Mouse (Mus musculus) forebrain, embryonic 14.5 days (tissue): Measurements from ENCODE around the gene Pou2f2. TPM values are rescaled to one million over a fixed set of nuclear protein-coding genes. Genes with fewer than 3 reads are reported as not detected.

Experiments used
- ATAC-seq: fragments of 200-750 bp; cut with Nextera tagmentation; 2 replicates; pipeline ENCODE4 v1.8.0; 2017; ENCODE audit warnings: mild to moderate bottlenecking, moderate library complexity
- DNase-seq: peaks from one replicate; pipeline ENCODE4 v3.0.0-alpha.2; 2015; ENCODE audit warnings: low spot score
- H3K27ac ChIP-seq: fragments of 300-500 bp; sonication (generic); 2 replicates; pipeline ENCODE4 v1.5.1; 2014; ENCODE audit warnings: low read depth, mild to moderate bottlenecking, control low read depth, low read length, moderate library complexity
- H3K27me3 ChIP-seq: fragments of 300-500 bp; sonication (generic); replicated peaks from 2 replicates; pipeline ENCODE4 v1.6.1; 2014; ENCODE audit warnings: low read length, control low read depth, mixed read lengths; ENCODE audit not compliant: control insufficient read depth, insufficient read depth
- H3K36me3 ChIP-seq: fragments of 300-500 bp; sonication (generic); 2 replicates; pipeline ENCODE4 v1.6.1; 2014; ENCODE audit warnings: low read length, control low read depth; ENCODE audit not compliant: control insufficient read depth, insufficient read depth
- H3K4me1 ChIP-seq: fragments of 300-500 bp; sonication (generic); 2 replicates; pipeline ENCODE4 v1.6.1; 2014; ENCODE audit warnings: antibody characterized with exemption, low read length, control low read depth; ENCODE audit not compliant: control insufficient read depth, insufficient read depth
- H3K4me2 ChIP-seq: fragments of 300-500 bp; sonication (generic); 2 replicates; pipeline ENCODE4 v1.6.1; 2014; ENCODE audit warnings: mild to moderate bottlenecking, control low read depth, low read length
- H3K4me3 ChIP-seq: fragments of 300-500 bp; sonication (generic); 2 replicates; pipeline ENCODE4 v1.5.1; 2014; ENCODE audit warnings: low read depth, low read length, control low read depth
- H3K9ac ChIP-seq: fragments of 300-500 bp; sonication (generic); 2 replicates; pipeline ENCODE4 v1.6.1; 2014; ENCODE audit warnings: mild to moderate bottlenecking, low read length, control low read depth, moderate library complexity
- H3K9me3 ChIP-seq: fragments of 300-500 bp; sonication (generic); replicated peaks from 2 replicates; pipeline ENCODE4 v1.6.1; 2016; ENCODE audit warnings: low read length, control low read depth, mixed read lengths; ENCODE audit not compliant: control insufficient read depth
- WGBS: fragments of 180-500 bp; shearing (Covaris S2); extraction: QIAGEN DNeasy Blood & Tissue Kit; methylation state at CpG from one replicate; pipeline ENCODE4 v1.1.7; 2014; 5-methylcytosine and 5-hydroxymethylcytosine counted together
- polyA plus RNA-seq: library from polyadenylated mRNA; unstranded; fragments of >200 nt; fragmentation: Nextera tagmentation; extraction: Ambion mirVana; gene quantifications from 2 replicates; pipeline ENCODE4 v1.2.1, GENCODE M21; 2014

The Pou2f2 gene
- polyA plus RNA-seq, 1 experiment from 2014 or later: 15.5 TPM

DNA sequence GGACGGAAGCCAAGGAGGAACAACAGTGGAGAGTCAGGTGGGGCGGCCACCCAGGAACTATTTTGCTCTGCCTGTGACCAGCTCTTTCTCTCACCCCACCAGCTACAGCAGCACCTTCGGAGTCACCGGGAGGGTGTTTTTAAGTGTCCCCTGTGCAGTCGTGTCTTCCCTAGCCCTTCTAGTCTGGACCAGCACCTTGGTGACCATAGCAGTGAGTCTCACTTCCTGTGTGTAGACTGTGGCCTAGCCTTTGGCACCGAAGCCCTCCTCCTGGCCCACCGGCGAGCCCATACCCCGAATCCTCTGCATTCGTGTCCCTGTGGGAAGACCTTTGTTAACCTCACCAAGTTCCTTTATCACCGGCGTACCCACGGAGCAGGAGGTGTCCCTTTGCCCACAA is 99.1 kb downstream of the Pou2f2 start:
- Histone ChIP-seq H3K9me3 (no peaks in the 10 kb centered on the region), H3K4me3 (no peak overlapping the region), H3K4me2 (no peak overlapping the region), H3K27me3 (no peaks in the 10 kb centered on the region), H3K9ac (no peak overlapping the region), H3K36me3 (peaks cover 63% of the 10 kb centered on the region), H3K27ac (no peak overlapping the region), H3K4me1 (peaks cover 17% of the 10 kb centered on the region)
- WGBS: 94% methylated on average over 13 of the region's 13 CpGs
- ATAC-seq (no peak), DNase-seq (no peak)

DNA sequence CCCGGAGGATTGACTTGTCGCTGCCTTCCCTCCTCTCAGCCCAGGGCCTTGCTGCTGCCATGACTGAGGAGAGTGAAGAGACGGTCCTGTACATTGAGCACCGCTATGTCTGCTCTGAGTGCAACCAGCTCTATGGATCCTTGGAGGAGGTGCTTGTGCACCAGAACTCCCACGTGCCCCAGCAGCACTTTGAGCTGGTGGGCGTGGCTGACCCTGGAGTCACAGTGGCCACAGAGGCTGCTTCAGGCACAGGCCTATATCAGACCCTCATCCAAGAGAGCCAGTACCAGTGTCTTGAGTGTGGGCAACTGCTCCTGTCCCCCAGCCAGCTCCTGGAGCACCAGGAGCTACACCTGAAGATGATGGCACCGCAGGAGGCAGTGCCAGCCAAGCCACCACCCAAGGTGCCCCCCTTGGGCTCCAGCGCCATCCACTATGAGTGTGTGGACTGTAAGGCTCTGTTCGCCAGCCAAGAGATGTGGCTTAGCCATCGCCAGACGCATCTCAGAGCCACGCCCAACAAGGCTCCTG is 100.0 kb downstream of the Pou2f2 start:
- no peak overlapping the region for H3K4me2 ChIP-seq
- peaks cover 54% of the 10 kb centered on the region for H3K36me3 ChIP-seq
- H3K27me3 ChIP-seq: no peaks in the 10 kb centered on the region
- DNase-seq: no peak
- ATAC-seq: no peak
- no peak overlapping the region for H3K9ac ChIP-seq
- H3K27ac ChIP-seq: no peak overlapping the region
- H3K4me3 ChIP-seq: no peak overlapping the region
- WGBS: 83% methylated on average over 12 of the region's 12 CpGs
- H3K9me3 ChIP-seq: no peaks in the 10 kb centered on the region
- peaks cover 17% of the 10 kb centered on the region for H3K4me1 ChIP-seq

GRCm38 (mm10) chr7:25077414-25077755 is 102.1 kb downstream of the Pou2f2 start:
- Histone ChIP-seq H3K36me3 (peaks cover 32% of the 10 kb centered on the region), H3K9ac (peak overlapping the region; percentile 93), H3K4me1 (peaks cover 27% of the 10 kb centered on the region), H3K27me3 (no peaks in the 10 kb centered on the region), H3K4me2 (peak overlapping the region; percentile 85), H3K9me3 (no peaks in the 10 kb centered on the region), H3K4me3 (peak overlapping the region; percentile 94), H3K27ac (peak overlapping the region; percentile 96)
- under 1% methylated on average over 33 of the region's 33 CpGs for WGBS
- DNase-seq (no peak), ATAC-seq (peak; percentile 43; the same call in 1 of the 2 replicates)

GRCm38 (mm10) chr7:25076663-25077413 is 102.7 kb downstream of the Pou2f2 start:
- H3K9ac ChIP-seq: peak overlapping the region; percentile 93
- DNase-seq: peak; percentile 100
- ATAC-seq: peak; percentile 96
- H3K4me2 ChIP-seq: peak overlapping the region; percentile 85
- peaks cover 27% of the 10 kb centered on the region for H3K4me1 ChIP-seq
- H3K36me3 ChIP-seq: peaks cover 27% of the 10 kb centered on the region
- no peaks in the 10 kb centered on the region for H3K9me3 ChIP-seq
- WGBS: under 1% methylated on average over 50 of the region's 56 CpGs
- peak overlapping the region; percentile 94 for H3K4me3 ChIP-seq
- H3K27me3 ChIP-seq: no peaks in the 10 kb centered on the region
- peak overlapping the region; percentile 96 for H3K27ac ChIP-seq

DNA sequence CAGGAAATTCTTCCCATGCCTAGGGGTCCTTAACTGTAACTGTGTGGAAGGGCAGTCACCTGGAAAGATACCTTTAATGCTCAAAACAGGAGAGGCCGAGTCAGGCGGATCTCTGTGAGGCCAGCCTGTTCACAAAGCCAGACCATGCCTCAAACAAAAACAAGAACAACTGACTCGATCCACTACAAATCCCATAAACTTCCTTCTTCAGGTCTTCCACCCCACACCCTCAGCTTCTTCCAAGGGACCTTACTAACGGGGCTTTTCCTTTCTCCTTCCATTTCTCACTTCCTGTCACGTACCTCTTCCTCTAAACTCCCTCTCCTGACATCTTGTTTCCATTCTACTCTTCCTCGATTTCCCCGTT is 103.2 kb downstream of the Pou2f2 start:
- peak overlapping the region; percentile 81 for H3K27ac ChIP-seq
- no peaks in the 10 kb centered on the region for H3K27me3 ChIP-seq
- peaks cover 28% of the 10 kb centered on the region for H3K4me1 ChIP-seq
- WGBS: 16% methylated on average over 7 of the region's 7 CpGs
- peaks cover 21% of the 10 kb centered on the region for H3K36me3 ChIP-seq
- DNase-seq (no peak), ATAC-seq (no peak)
- no peaks in the 10 kb centered on the region for H3K9me3 ChIP-seq
- peak overlapping the region; percentile 66 for H3K9ac ChIP-seq
- peak overlapping the region; percentile 34 for H3K4me3 ChIP-seq
- peak overlapping the region; percentile 52 for H3K4me2 ChIP-seq

DNA sequence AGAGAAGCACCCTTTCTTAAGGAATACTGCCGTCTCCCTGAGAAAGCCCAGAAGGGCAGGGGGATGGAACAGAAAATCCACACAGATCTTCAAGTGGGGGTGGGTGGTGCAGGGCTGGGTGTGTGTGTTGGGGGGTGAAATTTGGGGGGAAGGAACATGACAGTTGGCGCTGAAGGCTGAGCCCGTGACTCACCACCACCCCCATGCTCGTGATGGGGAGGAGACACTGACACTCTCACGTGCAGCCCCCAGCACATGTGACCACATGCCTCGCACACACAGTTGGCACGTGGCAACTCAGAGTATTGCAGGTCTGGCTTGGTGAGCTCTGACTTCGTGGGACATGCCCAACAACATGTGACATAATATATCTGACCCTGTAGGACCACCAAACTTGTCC is 105.6 kb downstream of the Pou2f2 start:
- Histone ChIP-seq H3K36me3 (no peaks in the 10 kb centered on the region; the same call in 1 of the 2 replicates), H3K9me3 (no peaks in the 10 kb centered on the region), H3K9ac (no peak overlapping the region; the same call in 1 of the 2 replicates), H3K4me3 (no peak overlapping the region), H3K27ac (peak overlapping the region; percentile 94; the same call in 1 of the 2 replicates), H3K4me1 (peaks cover 48% of the 10 kb centered on the region), H3K4me2 (no peak overlapping the region), H3K27me3 (no peaks in the 10 kb centered on the region)
- no peak for DNase-seq
- 76% methylated on average over 8 of the region's 8 CpGs for WGBS
- ATAC-seq: no peak

DNA sequence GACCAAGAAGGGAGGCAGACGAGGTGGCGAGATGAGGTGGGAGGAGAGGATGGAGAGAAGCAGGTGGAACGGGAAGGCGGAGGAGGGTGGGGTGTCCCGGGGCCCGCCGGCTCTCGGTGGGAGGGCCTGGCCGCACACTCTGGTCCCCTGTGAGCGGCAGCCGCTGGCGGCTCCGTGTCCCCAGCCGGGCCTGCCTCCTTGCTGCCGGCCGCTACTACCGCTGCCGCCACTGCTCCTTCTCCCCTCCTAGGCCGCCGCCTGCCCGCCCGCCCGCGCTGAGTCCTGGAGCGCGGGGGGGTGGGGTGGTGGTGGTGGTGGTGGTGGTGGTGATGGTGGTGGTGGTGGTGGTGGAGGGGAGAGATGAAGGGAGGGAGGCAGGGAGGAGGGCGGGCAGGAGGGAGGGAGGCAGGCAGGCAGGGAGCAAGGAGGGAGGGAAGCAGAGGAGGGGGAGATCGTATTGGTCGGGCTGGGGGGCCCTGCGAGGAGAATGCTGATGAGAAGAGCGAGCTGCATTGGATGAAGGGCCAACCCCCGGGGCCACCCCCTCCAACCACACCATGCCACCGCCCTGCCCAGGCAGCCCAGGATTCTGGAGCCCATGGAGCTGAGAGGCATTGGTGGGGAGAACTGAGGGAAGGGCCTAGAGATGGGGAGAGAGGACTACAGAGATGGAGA is 106.7 kb downstream of the Pou2f2 start:
- H3K9me3 ChIP-seq: no peaks in the 10 kb centered on the region
- H3K4me2 ChIP-seq: peak overlapping the region; percentile 92
- under 1% methylated on average over 21 of the region's 33 CpGs for WGBS
- DNase-seq: peak; percentile 82
- H3K9ac ChIP-seq: peak overlapping the region; percentile 93
- H3K27ac ChIP-seq: peak overlapping the region; percentile 94
- H3K27me3 ChIP-seq: no peaks in the 10 kb centered on the region
- H3K4me1 ChIP-seq: peaks cover 42% of the 10 kb centered on the region
- peak overlapping the region; percentile 74 for H3K4me3 ChIP-seq
- peak; percentile 10 for ATAC-seq
- peaks cover 7% of the 10 kb centered on the region for H3K36me3 ChIP-seq

DNA sequence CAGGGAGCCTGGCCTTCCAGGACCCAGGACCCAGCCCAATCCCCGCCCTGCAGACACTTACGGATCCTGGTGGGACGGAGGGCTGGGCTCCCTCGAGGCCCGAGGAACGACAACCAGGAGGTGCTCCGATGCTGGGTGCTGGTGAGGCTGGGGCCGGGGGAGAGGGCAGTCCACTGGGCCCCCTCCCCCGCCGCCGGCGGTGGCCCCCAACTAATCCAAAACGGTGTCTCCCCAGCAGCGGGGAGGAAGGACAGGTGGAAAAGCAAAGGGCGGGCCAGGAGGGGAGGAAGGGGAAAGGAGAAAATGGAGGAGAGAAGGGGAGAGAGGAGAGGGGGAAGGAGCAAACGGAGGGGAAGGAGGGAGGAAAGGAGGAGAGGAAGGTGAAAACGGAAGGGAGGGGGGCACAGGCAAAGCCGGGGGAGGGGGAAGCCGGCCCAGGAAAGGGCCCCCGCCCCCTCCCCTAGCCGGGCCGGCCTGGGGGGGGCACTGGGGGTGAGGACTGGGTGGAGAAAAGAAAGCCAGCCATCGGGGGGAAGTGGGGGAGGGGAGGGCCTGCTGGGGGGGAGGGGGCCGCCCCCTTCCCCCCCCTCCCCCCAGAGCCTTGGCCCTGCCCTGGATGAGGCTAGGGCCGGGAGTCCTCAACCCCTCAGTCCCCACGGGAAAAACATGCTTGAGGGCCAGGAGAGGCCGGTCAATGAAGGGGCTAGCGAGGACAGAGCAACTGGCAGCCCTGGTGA is 107.4 kb downstream of the Pou2f2 start, which contains the start of the genes Grik5 and Zfp574:
Gene Grik5, minus strand, starts transcription at position 368 of the 737 bp plus-strand sequence.
Gene Zfp574, plus strand, starts transcription at position 589 of the 737 bp plus-strand sequence.
- H3K9me3 ChIP-seq: no peaks in the 10 kb centered on the region
- peak within 1 kb of the TSS; percentile 94 for H3K27ac ChIP-seq
- H3K9ac ChIP-seq: peak within 1 kb of the TSS; percentile 93
- H3K4me1 ChIP-seq: peaks cover 42% of the 10 kb centered on the region
- DNase-seq (no peak), ATAC-seq (no peak)
- peak within 1 kb of the TSS; percentile 92 for H3K4me2 ChIP-seq
- H3K4me3 ChIP-seq: peak within 1 kb of the TSS; percentile 74
- 0% methylated on average over 24 of the region's 28 CpGs for WGBS
- H3K27me3 ChIP-seq: no peaks in the 10 kb centered on the region
- peaks cover 14% of the 10 kb centered on the region for H3K36me3 ChIP-seq
